14 mouse cellular contexts compared by ENCODE assay signal in the genomic region with DNA sequence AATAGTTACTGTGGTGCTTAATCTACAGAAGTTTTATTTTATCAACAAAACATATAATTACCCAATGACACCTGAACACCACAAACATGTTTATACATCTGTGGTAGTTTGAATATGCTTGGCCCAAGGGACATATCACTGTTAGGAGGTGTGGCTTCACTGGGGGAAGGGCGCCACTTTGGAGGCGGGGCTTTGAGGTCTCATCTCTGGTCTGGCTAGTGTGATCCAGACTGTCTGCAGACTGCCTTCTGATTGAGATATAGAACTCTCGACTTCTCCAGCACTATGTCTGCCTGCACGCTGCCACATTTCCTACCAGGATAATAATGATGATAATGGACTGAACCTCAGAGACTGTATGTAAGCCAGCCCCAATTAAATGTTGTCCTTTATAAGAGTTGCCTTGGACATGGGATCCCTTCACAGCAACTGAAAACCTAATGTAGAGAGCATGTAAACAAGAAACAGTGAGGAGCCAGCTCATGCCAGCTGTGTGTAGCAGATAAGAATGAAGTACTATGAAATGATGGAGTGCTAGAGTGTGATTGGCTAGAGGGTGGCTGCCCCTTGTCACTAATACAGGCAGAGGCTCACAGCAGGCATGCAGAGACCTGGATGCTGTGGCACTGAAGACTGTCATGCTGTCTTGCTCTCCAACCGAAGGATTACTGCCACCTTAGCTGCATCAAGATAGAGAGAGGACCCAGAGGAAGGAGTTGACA. TPM values are rescaled to one million over a fixed set of nuclear protein-coding genes. Genes with fewer than 3 reads are reported as not detected.
"Had no signal": no experiment of that assay in that cellular context is flagged by ENCODE, and none has a peak within 500 bp of the region (broad histone marks: within the 10 kb centered on the region; RNA-seq: fewer than 3 reads in every experiment).

No protein-coding gene starts in this region.

- H3K27me3 ChIP-seq: lung, embryonic 15.5 days; neural tube, embryonic 15.5 days had no signal

- H3K9me3 ChIP-seq: limb, embryonic 12.5 days; lung, embryonic 15.5 days; midbrain, embryonic 10.5 days; midbrain, embryonic 15.5 days; neural tube, embryonic 15.5 days had no signal

- H3K4me1 ChIP-seq: lung, embryonic 15.5 days had no signal

- H3K4me3 ChIP-seq: lung, embryonic 15.5 days; midbrain, embryonic 10.5 days; midbrain, embryonic 15.5 days had no signal

- DNase-seq: kidney, adult 11 months; kidney, adult 9 months; lung, postnatal 14 days; right cerebral cortex, postnatal 25 days; thymus, adult 2 months; thymus, postnatal 25 days had no signal

- H3K36me3 ChIP-seq: limb, embryonic 12.5 days; lung, embryonic 15.5 days; midbrain, embryonic 10.5 days; midbrain, embryonic 15.5 days; neural tube, embryonic 15.5 days had no signal

- H3K9ac ChIP-seq: limb, embryonic 12.5 days; lung, embryonic 15.5 days; midbrain, embryonic 15.5 days; neural tube, embryonic 15.5 days had no signal

- H3K27ac ChIP-seq: kidney, postnatal 0 days; limb, embryonic 12.5 days; lung, embryonic 15.5 days; macrophage; midbrain, embryonic 10.5 days; midbrain, embryonic 15.5 days; neural tube, embryonic 15.5 days had no signal

RNA-seq across cellular contexts. Expression of gene Msx2, which starts 31.4 kb away (rescaled TPM):
- total RNA-seq: liver, adult 2 months had no signal
- polyA plus RNA-seq: liver, adult 2 months; macrophage had no signal
